Comparison of ENCODE assay signal across 8 mouse cellular contexts in the genomic region with DNA sequence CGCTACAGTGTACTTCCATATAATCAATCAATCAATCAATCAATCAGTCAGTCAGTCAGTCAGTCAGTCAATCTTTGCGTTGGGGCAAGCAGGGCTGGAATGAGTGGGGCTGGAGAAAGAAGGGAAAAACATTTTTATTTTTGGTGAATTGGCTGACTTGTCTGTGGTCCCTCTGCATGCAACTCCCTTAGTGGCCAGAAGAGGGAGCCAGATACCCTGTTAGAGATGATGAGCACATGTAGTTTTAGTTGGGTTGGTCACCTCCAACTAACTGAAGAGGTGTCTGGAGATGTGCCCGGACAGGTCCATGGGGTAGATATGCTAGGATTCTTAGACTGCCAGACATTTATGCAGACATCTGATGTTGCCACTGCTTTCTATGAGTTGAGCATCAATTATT. TPM values are rescaled to one million over a fixed set of nuclear protein-coding genes. Genes with fewer than 3 reads are reported as not detected.
DNase-seq lines count a peak whose midpoint lies in the region; ATAC-seq and TF ChIP-seq lines count a peak whose summit lies in the region.

No protein-coding gene starts in this region.

- DNase-seq in heart, adult 18-20 months, result peak; percentile 35 to 66
- peak; percentile 80 for DNase-seq in NIH3T3 (ENCODE audit: low read depth)
- DNase-seq in cerebellum, adult 9-11 months, result peak; percentile 37
- DNase-seq in heart, postnatal 0 days (ENCODE audit: low spot score), result peak; percentile 61
- peak; percentile 66 to 78 for DNase-seq in left cerebral cortex, adult 2 months (ENCODE audit: extremely low spot score in 1 of 2, low spot score in 2 of 2)
- peak; percentile 67 for DNase-seq in neural tube, embryonic 11.5 days (ENCODE audit: low spot score)
- DNase-seq in thymus, postnatal 14 days, result peak; percentile 52

- intact Hi-C loops in left cerebral cortex, adult 2 months (cut with DNase I), result loop anchor here (5.0 kb wide), 1 partner anchor 46 kb away; no protein-coding TSS in a partner anchor

- no peaks in the 10 kb centered on the region for H3K4me1 ChIP-seq in heart, embryonic 12.5 days (replicated peaks)
- no peaks in the 10 kb centered on the region for H3K4me1 ChIP-seq in heart, postnatal 0 days (ENCODE audit: control insufficient read depth, insufficient read depth)
- no peaks in the 10 kb centered on the region for H3K4me1 ChIP-seq in neural tube, embryonic 11.5 days (ENCODE audit: control insufficient read depth, insufficient read depth, low read length)

- no peaks in the 10 kb centered on the region for H3K9me3 ChIP-seq in heart, embryonic 12.5 days (replicated peaks)
- H3K9me3 ChIP-seq in heart, postnatal 0 days (replicated peaks; ENCODE audit: control insufficient read depth, low read length), result no peaks in the 10 kb centered on the region
- no peaks in the 10 kb centered on the region for H3K9me3 ChIP-seq in neural tube, embryonic 11.5 days (ENCODE audit: control insufficient read depth, low read length)

- H3K4me3 ChIP-seq in heart, embryonic 12.5 days, result no peak overlapping the region
- no peak overlapping the region for H3K4me3 ChIP-seq in heart, postnatal 0 days (ENCODE audit: low read depth, low read length)
- no peak overlapping the region for H3K4me3 ChIP-seq in left cerebral cortex, adult 2 months
- no peak overlapping the region for H3K4me3 ChIP-seq in neural tube, embryonic 11.5 days (ENCODE audit: low read depth, low read length)

- H3K27me3 ChIP-seq in heart, embryonic 12.5 days (replicated peaks), result no peaks in the 10 kb centered on the region
- no peaks in the 10 kb centered on the region for H3K27me3 ChIP-seq in heart, postnatal 0 days (ENCODE audit: control insufficient read depth, insufficient read depth, low read length)
- H3K27me3 ChIP-seq in neural tube, embryonic 11.5 days (ENCODE audit: control insufficient read depth, insufficient read depth, low read length), result no peaks in the 10 kb centered on the region

- no peak overlapping the region for H3K4me2 ChIP-seq in heart, embryonic 12.5 days
- H3K4me2 ChIP-seq in heart, postnatal 0 days (ENCODE audit: low read depth, low read length), result no peak overlapping the region
- H3K4me2 ChIP-seq in neural tube, embryonic 11.5 days (ENCODE audit: low read depth), result no peak overlapping the region

- H3K27ac ChIP-seq in heart, embryonic 12.5 days (ENCODE audit: poor library complexity, severe bottlenecking), result no peak overlapping the region
- H3K27ac ChIP-seq in heart, postnatal 0 days (ENCODE audit: low read depth), result no peak overlapping the region
- H3K27ac ChIP-seq in left cerebral cortex, adult 2 months, result no peak overlapping the region
- no peak overlapping the region for H3K27ac ChIP-seq in neural tube, embryonic 11.5 days (ENCODE audit: low read depth, low read length)

- TF ChIP-seq EP300 in heart, postnatal 0 days (IDR thresholded peaks at IDR 0.05; ENCODE audit: low read depth), result no peak

- no peaks in the 10 kb centered on the region for H3K36me3 ChIP-seq in heart, embryonic 12.5 days
- H3K36me3 ChIP-seq in heart, postnatal 0 days (replicated peaks; ENCODE audit: control insufficient read depth, insufficient read depth, low read length), result no peaks in the 10 kb centered on the region
- no peaks in the 10 kb centered on the region for H3K36me3 ChIP-seq in neural tube, embryonic 11.5 days (ENCODE audit: control insufficient read depth, insufficient read depth, low read length)

- H3K9ac ChIP-seq in heart, embryonic 12.5 days, result no peak overlapping the region
- H3K9ac ChIP-seq in heart, postnatal 0 days (replicated peaks; ENCODE audit: low read depth, low read length), result no peak overlapping the region
- H3K9ac ChIP-seq in neural tube, embryonic 11.5 days (ENCODE audit: low read length), result no peak overlapping the region

- TF ChIP-seq CTCF in heart, postnatal 0 days (IDR thresholded peaks at IDR 0.05; ENCODE audit: low read depth), result peak; percentile 92
- peak; percentile 90 for TF ChIP-seq CTCF in left cerebral cortex, adult 2 months (IDR thresholded peaks at IDR 0.05)

- no peak for ATAC-seq in heart, embryonic 12.5 days (ENCODE audit: insufficient number of reproducible peaks, low FRiP score)
- ATAC-seq in heart, postnatal 0 days (ENCODE audit: insufficient read depth, low read depth), result no peak
- ATAC-seq in neural tube, embryonic 11.5 days (ENCODE audit: insufficient read depth, low FRiP score, low TSS enrichment), result no peak

- 37% methylated on average over 3 of the region's 3 CpGs for WGBS in heart, embryonic 12.5 days
- 28% methylated on average over 3 of the region's 3 CpGs for WGBS in heart, postnatal 0 days
- 43% methylated on average over 3 of the region's 3 CpGs for WGBS in neural tube, embryonic 11.5 days

RNA-seq across cellular contexts. Expression of gene E330034G19Rik, which starts 18.1 kb away (rescaled TPM):
- not detected for total RNA-seq in heart, adult 18-20 months (2021)
- polyA plus RNA-seq in heart, embryonic 12.5 days (2016; fragmentation: Nextera tagmentation; extraction: Ambion mirVana), result 0.14 TPM in 1 of 2 replicates, not detected in the other
- not detected in 2 replicates for total RNA-seq in heart, postnatal 0 days (2014; rRNA removed; ENCODE audit: low replicate concordance)
- not detected in 2 replicates for polyA plus RNA-seq in heart, postnatal 0 days (2015; fragmentation: Nextera tagmentation; extraction: Ambion mirVana)
- total RNA-seq in left cerebral cortex, adult 2 months (2021), result not detected
- polyA plus RNA-seq in neural tube, embryonic 11.5 days (2014; fragmentation: Nextera tagmentation; extraction: Ambion mirVana), result not detected in 2 replicates
